Mouse (Mus musculus) heart, embryonic 12.5 days (tissue): ENCODE results near the gene Nrbp1. TPM values are rescaled to one million over a fixed set of nuclear protein-coding genes. Genes with fewer than 3 reads are reported as not detected.

Source experiments
- ATAC-seq: fragments of 200-750 bp; cut with Nextera tagmentation; 2 replicates; pipeline ENCODE4 v1.8.0; 2017; ENCODE audit warnings: moderate TSS enrichment, moderate library complexity; ENCODE audit not compliant: insufficient number of reproducible peaks, low FRiP score
- H3K27ac ChIP-seq: fragments of 300-500 bp; sonication (generic); 2 replicates; pipeline ENCODE4 v1.5.1; 2016; ENCODE audit warnings: mild to moderate bottlenecking, moderate library complexity; ENCODE audit not compliant: poor library complexity, severe bottlenecking
- H3K27me3 ChIP-seq: fragments of 300-500 bp; sonication (generic); replicated peaks from 2 replicates; pipeline ENCODE4 v1.6.1; 2016; ENCODE audit warnings: mild to moderate bottlenecking, moderate library complexity
- H3K36me3 ChIP-seq: fragments of 300-500 bp; sonication (generic); 2 replicates; pipeline ENCODE4 v1.6.1; 2016; ENCODE audit warnings: mild to moderate bottlenecking, moderate library complexity
- H3K4me1 ChIP-seq: fragments of 300-500 bp; sonication (generic); replicated peaks from 2 replicates; pipeline ENCODE4 v1.6.1; 2016; ENCODE audit warnings: mild to moderate bottlenecking
- H3K4me2 ChIP-seq: fragments of 300-500 bp; sonication (generic); 2 replicates; pipeline ENCODE4 v1.6.1; 2016; ENCODE audit warnings: mild to moderate bottlenecking, moderate library complexity
- H3K4me3 ChIP-seq: fragments of 300-500 bp; sonication (generic); 2 replicates; pipeline ENCODE4 v1.5.1; 2016; ENCODE audit warnings: mild to moderate bottlenecking
- H3K9ac ChIP-seq: fragments of 300-500 bp; sonication (generic); 2 replicates; pipeline ENCODE4 v1.6.1; 2016; ENCODE audit warnings: mild to moderate bottlenecking, moderate library complexity
- H3K9me3 ChIP-seq: fragments of 300-500 bp; sonication (generic); replicated peaks from 2 replicates; pipeline ENCODE4 v1.6.1; 2016; ENCODE audit warnings: mild to moderate bottlenecking, moderate library complexity
- WGBS: fragments of 180-500 bp; shearing (Covaris S2); methylation state at CpG from one replicate; pipeline ENCODE4 v1.1.7; 2016; 5-methylcytosine and 5-hydroxymethylcytosine counted together
- polyA plus RNA-seq: library from polyadenylated mRNA; unstranded; fragments of >200 nt; fragmentation: Nextera tagmentation; extraction: Ambion mirVana; gene quantifications from 2 replicates; pipeline ENCODE4 v1.2.1, GENCODE M21; 2016

Nrbp1 gene
- 127 and 137 TPM in 2 replicates for polyA plus RNA-seq

GRCm38 (mm10) chr5:31240637-31241521, at the start of gene Nrbp1, which contains the start of gene Gm9970:
Gene Nrbp1 (plus strand): TSS chr5:31240864.
Gene Gm9970 (minus strand): TSS chr5:31241232.
- peak within 1 kb of the TSS; percentile 98 for H3K27ac ChIP-seq
- peak; percentile 99 for ATAC-seq

GRCm38 (mm10) chr5:31192045-31192938, 48.4 kb upstream of the Nrbp1 start:
- WGBS = 13% methylated on average over 42 of the region's 42 CpGs
- H3K4me1 ChIP-seq = peaks cover 20% of the 10 kb centered on the region

More at GRCm38 (mm10) chr5:31240637-31241521, at the start of gene Nrbp1, which contains the start of gene Gm9970:
- Histone ChIP-seq H3K9me3 (no peaks in the 10 kb centered on the region), H3K9ac (peak within 1 kb of the TSS; percentile 97), H3K27me3 (no peaks in the 10 kb centered on the region), H3K4me1 (peaks cover 11% of the 10 kb centered on the region), H3K4me2 (peak within 1 kb of the TSS; percentile 85), H3K36me3 (peaks cover 24% of the 10 kb centered on the region), H3K4me3 (peak within 1 kb of the TSS; percentile 76)
- whole genome bisulfite sequencing = under 1% methylated on average over 102 of the region's 103 CpGs

GRCm38 (mm10) chr5:31192939-31193630, 47.6 kb upstream of the Nrbp1 start, which contains the start of the genes Snx17 and Eif2b4:
Gene Snx17 (plus strand): TSS chr5:31193227.
Gene Eif2b4 (minus strand): TSS chr5:31193430.
- no peaks in the 10 kb centered on the region for H3K9me3 ChIP-seq
- H3K4me2 ChIP-seq = peak within 1 kb of the TSS; percentile 84
- under 1% methylated on average over 48 of the region's 48 CpGs for WGBS
- H3K27me3 ChIP-seq = no peaks in the 10 kb centered on the region
- peak within 1 kb of the TSS; percentile 92 for H3K9ac ChIP-seq
- H3K4me1 ChIP-seq = peaks cover 20% of the 10 kb centered on the region
- H3K36me3 ChIP-seq = peaks cover 67% of the 10 kb centered on the region
- peak within 1 kb of the TSS; percentile 87 for H3K27ac ChIP-seq
- H3K4me3 ChIP-seq = peak within 1 kb of the TSS; percentile 83
- ATAC-seq = peak; percentile 96

More at GRCm38 (mm10) chr5:31192045-31192938, 48.4 kb upstream of the Nrbp1 start:
- Histone ChIP-seq H3K9ac (peak overlapping the region; percentile 77), H3K27ac (peak overlapping the region; percentile 76), H3K36me3 (peaks cover 67% of the 10 kb centered on the region), H3K9me3 (no peaks in the 10 kb centered on the region), H3K4me2 (peak overlapping the region; percentile 84), H3K27me3 (no peaks in the 10 kb centered on the region), H3K4me3 (peak overlapping the region; percentile 83)
- ATAC-seq = peak; percentile 74

- Histone ChIP-seq H3K4me3 (peak overlapping the region; percentile 83), H3K4me2 (peak overlapping the region; percentile 84), H3K36me3 (peaks cover 67% of the 10 kb centered on the region), H3K9me3 (no peaks in the 10 kb centered on the region), H3K27me3 (no peaks in the 10 kb centered on the region), H3K27ac (peak overlapping the region; percentile 87), H3K9ac (peak overlapping the region; percentile 92), H3K4me1 (peaks cover 20% of the 10 kb centered on the region)
- WGBS = 11% methylated on average over 25 of the region's 25 CpGs
- ATAC-seq = no peak
Measured at GRCm38 (mm10) chr5:31193631-31194281, 46.9 kb upstream of the Nrbp1 start.

- Histone ChIP-seq H3K27ac (no peak overlapping the region), H3K9me3 (no peaks in the 10 kb centered on the region), H3K4me3 (peak overlapping the region; percentile 83; the same call in 1 of the 2 replicates), H3K36me3 (peaks cover 69% of the 10 kb centered on the region), H3K4me2 (peak overlapping the region; percentile 84), H3K4me1 (peaks cover 20% of the 10 kb centered on the region), H3K9ac (peak overlapping the region; percentile 92; the same call in 1 of the 2 replicates), H3K27me3 (no peaks in the 10 kb centered on the region)
- WGBS = 89% methylated on average over 16 of the region's 16 CpGs
- ATAC-seq = no peak
Measured at GRCm38 (mm10) chr5:31194486-31195485, 45.9 kb upstream of the Nrbp1 start.

- Histone ChIP-seq H3K36me3 (peaks cover 69% of the 10 kb centered on the region), H3K4me1 (peaks cover 26% of the 10 kb centered on the region), H3K27me3 (no peaks in the 10 kb centered on the region), H3K4me3 (no peak overlapping the region), H3K4me2 (no peak overlapping the region), H3K9ac (no peak overlapping the region), H3K27ac (no peak overlapping the region), H3K9me3 (peaks cover 5% of the 10 kb centered on the region)
- ATAC-seq = no peak
- 90% methylated on average over 4 of the region's 4 CpGs for WGBS
Measured at GRCm38 (mm10) chr5:31195671-31196070, 45.0 kb upstream of the Nrbp1 start.

- WGBS = 92% methylated on average over 10 of the region's 10 CpGs
- Histone ChIP-seq H3K9ac (no peak overlapping the region), H3K4me3 (no peak overlapping the region), H3K27ac (no peak overlapping the region), H3K4me2 (no peak overlapping the region), H3K9me3 (peaks cover 5% of the 10 kb centered on the region), H3K36me3 (peaks cover 65% of the 10 kb centered on the region), H3K4me1 (peaks cover 28% of the 10 kb centered on the region), H3K27me3 (no peaks in the 10 kb centered on the region)
- ATAC-seq = no peak
Measured at GRCm38 (mm10) chr5:31196207-31196606, 44.5 kb upstream of the Nrbp1 start.

GRCm38 (mm10) chr5:31197072-31197471, 43.6 kb upstream of the Nrbp1 start:
- ATAC-seq = no peak

GRCm38 (mm10) chr5:31198170-31198569, 42.5 kb upstream of the Nrbp1 start:
- peaks cover 68% of the 10 kb centered on the region for H3K36me3 ChIP-seq
- WGBS = 81% methylated on average over 9 of the region's 9 CpGs
- ATAC-seq = no peak

More at GRCm38 (mm10) chr5:31197072-31197471, 43.6 kb upstream of the Nrbp1 start:
- H3K27me3 ChIP-seq = no peaks in the 10 kb centered on the region
- peaks cover 23% of the 10 kb centered on the region for H3K4me1 ChIP-seq
- H3K27ac ChIP-seq = no peak overlapping the region
- H3K9me3 ChIP-seq = peaks cover 5% of the 10 kb centered on the region
- WGBS = 94% methylated on average over 12 of the region's 12 CpGs
- peaks cover 62% of the 10 kb centered on the region for H3K36me3 ChIP-seq
- no peak overlapping the region for H3K9ac ChIP-seq
- no peak overlapping the region for H3K4me2 ChIP-seq
- no peak overlapping the region for H3K4me3 ChIP-seq

More at GRCm38 (mm10) chr5:31198170-31198569, 42.5 kb upstream of the Nrbp1 start:
- H3K4me2 ChIP-seq = no peak overlapping the region
- H3K4me3 ChIP-seq = no peak overlapping the region
- H3K27me3 ChIP-seq = no peaks in the 10 kb centered on the region
- H3K9ac ChIP-seq = no peak overlapping the region
- peaks cover 27% of the 10 kb centered on the region for H3K4me1 ChIP-seq
- H3K9me3 ChIP-seq = peaks cover 5% of the 10 kb centered on the region
- no peak overlapping the region for H3K27ac ChIP-seq
